Mouse (Mus musculus) ovary, adult 18-20 months (tissue): ENCODE measurements around the gene Orm3.
A peak's percentile ranks its signal among the peaks of the same experiment; 100 is the strongest.
"Not testable (repeated sequence)": the region's sequence is repeated elsewhere in the genome, so short reads cannot be mapped to it uniquely, and the experiment has no call there.

ENCODE experiments used
- DNase-seq: peaks from one replicate; pipeline ENCODE4 v3.0.0; 2022; ENCODE audit warnings: low spot score, mixed read lengths

Orm3 gene

GRCm38 (mm10) chr4:63355877-63356665 lies at the start of gene Orm3:
Gene Orm3, plus strand, starts transcription at chr4:63356162.
- DNase-seq = no peak

GRCm38 (mm10) chr4:63307175-63308062 lies 48.5 kb upstream of the Orm3 start:
- peak; percentile 63 for DNase-seq

GRCm38 (mm10) chr4:63308316-63308715 lies 47.6 kb upstream of the Orm3 start:
- DNase-seq = no peak

- no peak for DNase-seq
Measured at GRCm38 (mm10) chr4:63310247-63310855, 45.6 kb upstream of the Orm3 start.

- no peak for DNase-seq
Measured at GRCm38 (mm10) chr4:63311426-63311825, 44.5 kb upstream of the Orm3 start.

GRCm38 (mm10) chr4:63314063-63314462 lies 41.9 kb upstream of the Orm3 start:
- DNase-seq = no peak

GRCm38 (mm10) chr4:63316076-63316746 lies 39.8 kb upstream of the Orm3 start:
- DNase-seq = peak; percentile 70

GRCm38 (mm10) chr4:63319566-63319965 lies 36.4 kb upstream of the Orm3 start:
- not testable (repeated sequence) for DNase-seq

- DNase-seq = no peak
Measured at GRCm38 (mm10) chr4:63323275-63323815, 32.6 kb upstream of the Orm3 start.

- no peak for DNase-seq
Measured at GRCm38 (mm10) chr4:63333403-63333802, 22.6 kb upstream of the Orm3 start.

- DNase-seq = no peak
Measured at GRCm38 (mm10) chr4:63338414-63339076, 17.4 kb upstream of the Orm3 start.

GRCm38 (mm10) chr4:63342491-63342890 lies 13.5 kb upstream of the Orm3 start:
- DNase-seq = no peak

- no peak for DNase-seq
Measured at GRCm38 (mm10) chr4:63343608-63344007, 12.4 kb upstream of the Orm3 start.

GRCm38 (mm10) chr4:63344295-63344694 lies 11.7 kb upstream of the Orm3 start, which contains the start of gene Orm1:
Gene Orm1, plus strand, starts transcription at chr4:63344560.
- DNase-seq = no peak

GRCm38 (mm10) chr4:63345261-63345660 lies 10.7 kb upstream of the Orm3 start:
- no peak for DNase-seq

- no peak for DNase-seq
Measured at GRCm38 (mm10) chr4:63346659-63347058, 9.3 kb upstream of the Orm3 start.

GRCm38 (mm10) chr4:63348524-63348923 lies 7.4 kb upstream of the Orm3 start:
- DNase-seq = no peak

GRCm38 (mm10) chr4:63356981-63357570 lies 1.1 kb downstream of the Orm3 start:
- DNase-seq = no peak

GRCm38 (mm10) chr4:63359861-63360260 lies 3.9 kb downstream of the Orm3 start:
- no peak for DNase-seq

- DNase-seq = no peak
Measured at GRCm38 (mm10) chr4:63362150-63362549, 6.2 kb downstream of the Orm3 start, which contains the start of gene Orm2. Gene Orm2, plus strand, starts transcription at chr4:63362449.

- peak; percentile 43 for DNase-seq
Measured at GRCm38 (mm10) chr4:63368577-63368976, 12.6 kb downstream of the Orm3 start.
